Mouse (Mus musculus) neural tube, embryonic 15.5 days (tissue): ENCODE results near the gene Gpr143. TPM values are rescaled to one million over a fixed set of nuclear protein-coding genes. Genes with fewer than 3 reads are reported as not detected.

Experiments used
- ATAC-seq: fragments of 200-750 bp; cut with Nextera tagmentation; 2 replicates; pipeline ENCODE4 v1.8.0; 2017; ENCODE audit warnings: mild to moderate bottlenecking, moderate TSS enrichment, moderate library complexity; ENCODE audit not compliant: low FRiP score
- H3K27ac ChIP-seq: fragments of 300-500 bp; sonication (generic); replicated peaks from 2 replicates; pipeline ENCODE4 v1.5.1; 2015; ENCODE audit warnings: mild to moderate bottlenecking, inconsistent platforms
- H3K27me3 ChIP-seq: fragments of 300-500 bp; sonication (generic); replicated peaks from 2 replicates; pipeline ENCODE4 v1.6.1; 2015; ENCODE audit warnings: inconsistent platforms
- H3K36me3 ChIP-seq: fragments of 300-500 bp; sonication (generic); 2 replicates; pipeline ENCODE4 v1.6.1; 2015; ENCODE audit warnings: inconsistent platforms
- H3K4me1 ChIP-seq: fragments of 300-500 bp; sonication (generic); 2 replicates; pipeline ENCODE4 v1.6.1; 2015; ENCODE audit warnings: inconsistent platforms
- H3K4me2 ChIP-seq: fragments of 300-500 bp; sonication (generic); 2 replicates; pipeline ENCODE4 v1.6.1; 2015; ENCODE audit warnings: inconsistent platforms, mild to moderate bottlenecking, moderate library complexity
- H3K4me3 ChIP-seq: fragments of 300-500 bp; sonication (generic); replicated peaks from 2 replicates; pipeline ENCODE4 v1.5.1; 2015; ENCODE audit warnings: mild to moderate bottlenecking, inconsistent platforms
- H3K9ac ChIP-seq: fragments of 300-500 bp; sonication (generic); replicated peaks from 2 replicates; pipeline ENCODE4 v1.6.1; 2015; ENCODE audit warnings: mild to moderate bottlenecking, inconsistent platforms
- H3K9me3 ChIP-seq: fragments of 300-500 bp; sonication (generic); replicated peaks from 2 replicates; pipeline ENCODE4 v1.6.1; 2016; ENCODE audit warnings: inconsistent platforms
- WGBS: fragments of 180-500 bp; shearing (Covaris S2); methylation state at CpG from one replicate; pipeline ENCODE4 v1.1.7; 2015; ENCODE audit warnings: mixed read lengths; 5-methylcytosine and 5-hydroxymethylcytosine counted together
- polyA plus RNA-seq: library from polyadenylated mRNA; unstranded; fragments of >200 nt; fragmentation: Nextera tagmentation; extraction: Ambion mirVana; gene quantifications from 2 replicates; pipeline ENCODE4 v1.2.1, GENCODE M21; 2015

Gene Gpr143
- polyA plus RNA-seq, result 0.41 and 0.44 TPM in 2 replicates

DNA sequence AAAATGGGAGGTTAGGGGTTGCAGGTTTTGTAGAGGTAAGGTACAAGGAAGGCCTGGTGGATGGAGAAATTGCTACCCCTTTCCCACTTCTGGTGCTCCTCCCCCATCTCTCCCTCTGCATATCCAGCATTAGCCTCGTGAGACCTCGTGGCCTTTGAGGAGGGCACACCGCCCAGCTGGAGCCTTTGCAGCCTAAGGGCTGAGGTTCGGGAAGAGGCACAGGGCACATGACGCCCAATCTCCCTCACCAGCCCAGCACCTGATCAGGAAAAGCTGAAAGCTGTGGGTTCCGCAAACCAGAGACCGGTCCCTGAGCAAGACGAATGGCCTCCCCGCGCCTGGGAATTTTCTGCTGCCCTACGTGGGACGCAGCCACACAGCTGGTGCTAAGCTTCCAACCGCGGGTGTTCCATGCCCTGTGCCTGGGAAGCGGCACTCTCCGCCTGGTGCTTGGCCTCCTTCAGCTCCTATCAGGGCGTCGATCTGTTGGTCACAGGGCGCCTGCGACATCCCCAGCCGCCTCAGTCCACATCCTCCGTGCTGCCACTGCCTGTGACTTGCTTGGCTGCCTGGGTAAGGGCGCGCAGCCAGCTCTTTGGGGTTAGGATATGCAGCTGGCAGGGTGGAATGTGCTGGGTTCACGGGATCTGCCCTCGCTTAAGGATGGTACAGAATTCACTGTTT lies at the start of gene Gpr143:
TSS of gene Gpr143 (plus strand) at position 202 of the 684 bp plus-strand sequence.
- Histone ChIP-seq H3K27me3 (peaks cover 10% of the 10 kb centered on the region; the same call in 1 of the 2 replicates), H3K36me3 (no peaks in the 10 kb centered on the region), H3K4me2 (peak within 1 kb of the TSS; percentile 55), H3K27ac (no peak within 1 kb of the TSS), H3K4me1 (peaks cover 3% of the 10 kb centered on the region; the same call in 1 of the 2 replicates), H3K9me3 (no peaks in the 10 kb centered on the region), H3K9ac (peak within 1 kb of the TSS; percentile 28; the same call in 1 of the 2 replicates), H3K4me3 (peak within 1 kb of the TSS; percentile 25)
- WGBS, result 20% methylated on average over 26 of the region's 26 CpGs
- ATAC-seq, result peak; percentile 59; the same call in 1 of the 2 replicates

DNA sequence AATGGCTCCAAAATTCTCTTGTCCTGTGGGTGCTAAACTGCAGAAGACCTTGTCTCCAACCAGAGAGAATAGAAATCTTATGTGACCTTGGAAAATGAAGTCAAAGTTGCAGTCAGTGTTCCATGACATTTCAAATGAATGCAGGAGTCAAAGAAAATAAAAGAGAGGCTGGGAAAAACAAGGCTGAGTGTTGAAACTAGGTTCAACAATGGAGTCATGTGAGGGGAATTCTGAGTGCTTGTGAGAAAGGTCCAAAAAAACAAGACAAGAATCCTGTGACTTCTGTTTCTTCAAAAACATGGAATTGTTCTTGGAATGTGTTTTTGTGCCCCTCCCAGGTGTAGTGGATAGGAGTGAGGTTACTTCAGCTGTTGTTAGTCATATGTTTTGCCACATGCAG lies 46.4 kb upstream of the Gpr143 start:
- no peaks in the 10 kb centered on the region for H3K9me3 ChIP-seq
- peaks cover 24% of the 10 kb centered on the region; the same call in 1 of the 2 replicates for H3K27me3 ChIP-seq
- no peak overlapping the region for H3K4me3 ChIP-seq
- H3K4me1 ChIP-seq, result no peaks in the 10 kb centered on the region
- H3K27ac ChIP-seq, result no peak overlapping the region
- ATAC-seq, result no peak
- H3K4me2 ChIP-seq, result no peak overlapping the region
- no peaks in the 10 kb centered on the region for H3K36me3 ChIP-seq
- no peak overlapping the region for H3K9ac ChIP-seq

DNA sequence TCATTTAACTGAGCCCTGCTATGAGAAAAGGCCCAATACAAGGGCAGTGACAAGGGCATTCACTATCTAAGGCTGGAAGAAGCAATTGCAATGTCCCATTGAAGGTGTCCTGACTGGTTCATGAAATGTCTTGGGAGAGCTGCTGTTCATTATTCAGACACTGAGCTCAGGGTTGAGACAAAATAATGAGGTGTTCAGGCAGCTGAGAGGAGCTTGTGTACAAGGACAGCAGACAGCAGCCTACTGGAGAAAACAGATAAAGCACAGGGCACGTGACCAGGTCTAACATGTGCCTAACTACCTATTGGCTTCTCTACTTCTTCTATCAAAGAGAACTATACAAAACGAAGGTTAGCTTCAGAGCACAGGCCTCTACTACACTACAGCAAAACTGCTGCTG lies 43.5 kb upstream of the Gpr143 start:
- Histone ChIP-seq H3K27me3 (peaks cover 29% of the 10 kb centered on the region; the same call in 1 of the 2 replicates), H3K9me3 (no peaks in the 10 kb centered on the region), H3K9ac (no peak overlapping the region), H3K36me3 (no peaks in the 10 kb centered on the region), H3K4me1 (no peaks in the 10 kb centered on the region), H3K4me3 (no peak overlapping the region), H3K27ac (no peak overlapping the region), H3K4me2 (no peak overlapping the region)
- no peak for ATAC-seq
- 79% methylated on average over 2 of the region's 2 CpGs for WGBS

DNA sequence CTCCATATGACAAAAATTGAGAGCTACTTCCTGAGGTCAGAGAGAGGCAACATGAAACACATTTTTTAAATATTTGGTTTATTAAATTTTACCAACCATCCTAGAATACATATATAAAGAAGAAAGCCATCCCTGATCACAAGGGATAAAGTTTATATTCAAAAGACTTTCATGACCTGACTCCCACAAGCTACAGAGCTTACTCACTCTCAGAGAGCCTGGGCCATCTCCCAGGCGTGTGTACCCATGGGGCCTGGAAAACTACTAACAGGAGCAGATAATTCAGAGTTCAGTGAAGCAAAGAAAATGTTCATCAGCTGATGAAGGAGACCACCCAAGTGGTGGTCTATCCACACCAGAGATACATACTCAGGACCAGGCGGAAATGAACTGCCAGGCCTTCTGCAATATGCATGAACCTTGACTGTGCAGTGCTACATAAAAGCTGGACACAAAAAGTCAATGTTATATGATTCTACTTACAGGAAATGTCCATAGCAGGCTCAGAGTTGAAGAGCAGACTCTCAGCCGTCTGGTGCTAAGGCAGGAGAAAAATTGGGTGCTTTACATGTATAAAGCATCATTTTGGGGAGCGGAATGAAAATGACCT lies 42.9 kb upstream of the Gpr143 start:
- WGBS, result 73% methylated on average over 4 of the region's 4 CpGs
- no peak for ATAC-seq

DNA sequence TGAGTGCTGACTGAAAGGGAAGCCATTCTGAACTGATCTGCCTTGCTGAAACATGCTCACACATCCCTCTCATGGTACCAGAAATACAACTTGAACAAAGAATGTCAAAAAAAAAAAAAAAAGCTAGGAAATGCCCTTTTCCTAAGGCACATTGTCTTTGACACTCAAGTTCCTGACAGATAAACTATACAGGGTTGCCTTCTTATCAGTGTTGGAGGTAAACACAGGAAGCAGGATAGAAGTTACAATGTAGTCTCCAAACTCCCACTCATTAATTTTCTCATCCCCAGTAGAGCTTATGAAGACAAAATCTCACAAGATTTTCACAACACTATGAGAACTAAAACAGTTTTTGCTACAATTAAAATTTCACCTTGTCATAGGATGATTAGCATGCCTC lies 38.1 kb upstream of the Gpr143 start:
- H3K27me3 ChIP-seq, result peaks cover 39% of the 10 kb centered on the region
- H3K4me1 ChIP-seq, result no peaks in the 10 kb centered on the region
- no peak overlapping the region for H3K4me2 ChIP-seq
- no peak for ATAC-seq
- no peaks in the 10 kb centered on the region for H3K9me3 ChIP-seq
- H3K4me3 ChIP-seq, result no peak overlapping the region
- no peak overlapping the region for H3K27ac ChIP-seq
- no peak overlapping the region for H3K9ac ChIP-seq
- no peaks in the 10 kb centered on the region for H3K36me3 ChIP-seq

More for the DNA sequence above, 42.9 kb upstream of the Gpr143 start:
- Histone ChIP-seq H3K36me3 (no peaks in the 10 kb centered on the region), H3K27me3 (peaks cover 32% of the 10 kb centered on the region; the same call in 1 of the 2 replicates), H3K4me3 (no peak overlapping the region), H3K4me1 (no peaks in the 10 kb centered on the region), H3K9me3 (no peaks in the 10 kb centered on the region), H3K9ac (no peak overlapping the region), H3K4me2 (no peak overlapping the region), H3K27ac (no peak overlapping the region)

DNA sequence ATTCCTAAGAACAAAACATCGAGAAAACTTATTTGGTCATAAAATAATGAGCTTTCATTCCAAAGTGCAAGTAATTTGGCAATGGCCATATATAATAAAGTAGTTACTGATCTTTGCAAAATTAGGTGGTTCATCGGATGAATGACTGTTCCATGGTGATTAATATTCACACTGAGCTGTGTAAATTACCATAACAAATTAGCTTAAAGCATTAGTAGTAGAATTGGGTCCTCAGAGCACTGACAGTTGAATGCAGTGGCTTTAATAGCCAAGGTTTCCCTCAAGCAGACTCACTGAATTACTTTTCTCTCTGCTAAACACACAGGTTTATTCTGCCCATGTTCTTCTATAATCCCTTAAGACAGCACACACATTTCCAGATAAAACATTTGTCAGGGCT lies 35.8 kb upstream of the Gpr143 start:
- no peak overlapping the region for H3K9ac ChIP-seq
- H3K9me3 ChIP-seq, result no peaks in the 10 kb centered on the region
- no peak overlapping the region for H3K4me2 ChIP-seq
- peaks cover 22% of the 10 kb centered on the region for H3K27me3 ChIP-seq
- ATAC-seq, result no peak
- WGBS, result 63% methylated on average over 2 of the region's 2 CpGs
- H3K4me1 ChIP-seq, result no peaks in the 10 kb centered on the region
- H3K27ac ChIP-seq, result no peak overlapping the region
- no peaks in the 10 kb centered on the region for H3K36me3 ChIP-seq
- no peak overlapping the region for H3K4me3 ChIP-seq

DNA sequence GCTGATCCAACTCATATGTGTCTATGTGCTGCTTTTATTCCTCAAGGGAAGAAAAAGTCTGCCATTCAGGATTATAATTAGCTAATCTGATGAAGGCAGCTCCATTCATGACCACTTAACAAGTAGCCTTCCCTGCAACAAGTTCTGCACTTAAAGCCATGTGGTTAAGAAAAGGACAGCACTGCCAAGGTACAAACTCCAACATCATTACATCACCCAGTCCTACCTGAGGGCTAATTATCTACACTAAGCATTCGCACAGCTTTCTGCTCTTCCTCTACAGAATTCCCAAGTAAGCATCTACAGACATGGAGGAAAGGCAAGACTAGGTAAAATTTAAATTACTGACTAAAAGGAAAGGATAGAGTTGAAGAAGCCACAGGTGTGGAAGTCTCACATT lies 25.9 kb upstream of the Gpr143 start:
- H3K4me1 ChIP-seq, result no peaks in the 10 kb centered on the region
- no peak overlapping the region for H3K27ac ChIP-seq
- ATAC-seq, result no peak
- H3K4me2 ChIP-seq, result no peak overlapping the region
- no peaks in the 10 kb centered on the region for H3K36me3 ChIP-seq
- H3K4me3 ChIP-seq, result no peak overlapping the region
- no peak overlapping the region for H3K9ac ChIP-seq
- no peaks in the 10 kb centered on the region for H3K27me3 ChIP-seq
- 93% methylated on average over 1 of the region's 1 CpGs for WGBS
- no peaks in the 10 kb centered on the region for H3K9me3 ChIP-seq

DNA sequence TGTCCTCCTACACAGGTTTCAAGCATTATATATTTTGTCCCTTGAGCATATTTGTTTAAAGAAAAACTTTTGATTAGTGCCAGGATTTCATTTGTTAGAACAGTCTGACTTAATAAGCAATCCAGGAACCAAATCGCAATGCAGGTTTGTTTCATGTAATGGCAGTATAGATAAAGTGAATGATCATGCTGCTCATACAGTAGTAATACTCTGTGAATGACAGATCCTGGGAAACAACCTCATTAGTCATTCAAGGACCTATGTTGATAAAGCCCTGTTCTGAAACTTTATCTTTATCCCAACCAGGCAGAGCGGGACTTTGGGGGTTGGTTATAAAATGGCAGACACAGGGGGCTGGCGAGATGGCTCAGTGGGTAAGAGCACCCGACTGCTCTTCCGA lies 25.4 kb upstream of the Gpr143 start:
- H3K9ac ChIP-seq, result no peak overlapping the region
- H3K27me3 ChIP-seq, result no peaks in the 10 kb centered on the region
- no peak for ATAC-seq
- H3K36me3 ChIP-seq, result no peaks in the 10 kb centered on the region
- H3K27ac ChIP-seq, result no peak overlapping the region
- no peaks in the 10 kb centered on the region for H3K4me1 ChIP-seq
- H3K4me2 ChIP-seq, result no peak overlapping the region
- H3K9me3 ChIP-seq, result no peaks in the 10 kb centered on the region
- WGBS, result 93% methylated on average over 5 of the region's 5 CpGs
- no peak overlapping the region for H3K4me3 ChIP-seq

DNA sequence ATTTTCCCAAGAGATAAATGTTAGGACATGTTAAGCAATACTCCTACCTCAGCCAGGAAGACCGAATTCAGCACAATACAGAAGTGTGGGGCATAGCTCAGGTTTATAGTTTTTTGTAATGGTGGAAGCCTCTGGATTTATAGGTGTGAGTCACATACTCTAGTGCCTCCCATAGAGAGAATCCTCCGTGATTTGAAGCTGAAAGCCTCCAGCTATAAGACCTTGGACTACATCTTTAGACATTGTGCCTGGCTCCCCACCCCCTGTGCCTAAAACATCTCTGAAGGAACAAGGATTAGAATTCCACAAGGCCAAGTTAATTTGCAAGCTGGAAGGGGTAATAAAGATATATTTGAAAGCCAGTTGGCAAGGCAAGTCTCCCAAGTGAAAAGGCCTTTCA lies 19.3 kb upstream of the Gpr143 start:
- WGBS, result 38% methylated on average over 2 of the region's 2 CpGs
- no peak overlapping the region for H3K4me2 ChIP-seq
- no peak for ATAC-seq
- H3K4me1 ChIP-seq, result no peaks in the 10 kb centered on the region
- H3K4me3 ChIP-seq, result no peak overlapping the region
- no peaks in the 10 kb centered on the region for H3K36me3 ChIP-seq
- no peaks in the 10 kb centered on the region for H3K9me3 ChIP-seq
- no peak overlapping the region for H3K27ac ChIP-seq
- peaks cover 5% of the 10 kb centered on the region; the same call in 1 of the 2 replicates for H3K27me3 ChIP-seq
- H3K9ac ChIP-seq, result no peak overlapping the region

DNA sequence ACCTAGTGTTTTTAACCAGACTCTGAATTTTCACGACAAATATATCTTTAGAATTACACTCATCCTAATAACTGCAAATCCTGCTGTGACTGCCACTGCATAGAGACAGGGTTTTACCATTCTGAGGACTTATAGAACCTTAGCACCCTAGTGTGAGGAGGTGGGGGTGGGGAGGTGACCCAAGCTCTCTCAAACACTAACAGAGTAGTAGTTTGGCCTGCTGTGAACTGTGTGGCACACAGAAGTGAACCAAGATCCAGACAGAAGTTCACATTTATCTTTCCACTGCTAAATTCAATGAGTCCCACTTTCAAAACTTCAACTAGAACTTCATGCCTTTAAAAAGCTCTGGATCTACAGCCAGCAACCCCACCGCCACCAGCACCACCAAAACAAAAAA lies 18.9 kb upstream of the Gpr143 start:
- H3K4me2 ChIP-seq, result no peak overlapping the region
- 65% methylated on average over 2 of the region's 2 CpGs for WGBS
- peaks cover 9% of the 10 kb centered on the region; the same call in 1 of the 2 replicates for H3K27me3 ChIP-seq
- no peak for ATAC-seq
- H3K4me1 ChIP-seq, result no peaks in the 10 kb centered on the region
- H3K36me3 ChIP-seq, result no peaks in the 10 kb centered on the region
- no peak overlapping the region for H3K9ac ChIP-seq
- no peaks in the 10 kb centered on the region for H3K9me3 ChIP-seq
- no peak overlapping the region for H3K4me3 ChIP-seq
- H3K27ac ChIP-seq, result no peak overlapping the region

DNA sequence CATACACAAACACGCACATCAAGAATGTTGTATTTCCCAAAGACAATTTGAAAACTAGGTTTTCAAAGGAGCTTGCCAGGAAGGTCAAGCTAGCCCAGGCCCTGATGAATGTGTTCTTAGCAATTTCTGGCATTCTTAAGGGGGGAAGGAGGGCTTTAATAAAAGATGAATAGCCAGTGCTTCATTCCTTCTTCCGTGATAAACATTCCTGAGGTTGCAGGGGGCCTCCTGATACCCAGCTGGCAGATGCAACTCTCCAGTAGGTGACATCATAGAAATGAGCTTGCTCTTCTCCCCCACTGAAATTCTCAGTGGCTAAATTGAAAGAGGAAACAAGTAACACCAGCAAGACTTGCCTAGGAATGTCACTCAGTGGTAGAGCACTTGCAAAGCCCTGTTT lies 17.6 kb upstream of the Gpr143 start:
- Histone ChIP-seq H3K4me1 (0 out of 2 replicates have a peak, but pooled peaks cover 3% of the 10 kb centered on the region), H3K36me3 (no peaks in the 10 kb centered on the region), H3K9me3 (no peaks in the 10 kb centered on the region), H3K27ac (no peak overlapping the region), H3K4me3 (no peak overlapping the region), H3K4me2 (no peak overlapping the region), H3K27me3 (peaks cover 21% of the 10 kb centered on the region), H3K9ac (no peak overlapping the region)
- WGBS, result 34% methylated on average over 2 of the region's 2 CpGs
- no peak for ATAC-seq

DNA sequence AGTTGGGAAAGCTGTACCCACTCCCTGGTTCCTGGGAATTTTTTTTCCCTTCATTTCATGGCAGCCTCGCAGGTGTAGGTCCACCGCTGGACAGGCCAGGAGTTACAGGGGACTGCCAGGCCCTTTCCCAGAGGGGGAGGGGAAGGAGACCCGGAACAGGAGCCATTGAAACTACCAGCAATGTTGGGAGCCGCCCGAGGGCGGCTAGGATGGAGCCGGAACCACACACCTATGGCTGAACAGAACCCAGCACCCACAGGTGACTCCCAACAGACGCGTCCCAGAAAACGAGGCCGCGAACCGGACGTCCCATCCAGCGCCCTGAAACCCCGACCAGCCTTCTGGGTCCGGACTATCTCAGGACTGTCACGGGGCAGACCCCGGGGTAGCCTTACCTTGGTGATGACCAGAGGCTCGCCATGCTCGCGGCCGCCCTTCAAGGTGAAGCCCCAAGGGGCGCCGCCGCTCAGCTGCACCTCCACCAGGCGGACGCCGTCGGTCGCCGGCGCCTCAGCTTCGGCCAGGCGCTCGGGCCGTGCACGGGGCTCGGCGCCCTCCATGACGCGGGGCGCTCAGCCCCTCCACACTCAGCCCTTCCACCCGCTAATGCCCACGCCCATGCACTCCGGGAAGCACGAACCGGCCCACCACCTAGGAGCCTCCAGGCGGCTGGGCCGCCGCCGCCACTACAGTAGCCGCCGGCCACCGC lies 12.7 kb upstream of the Gpr143 start, which contains the start of gene Shroom2:
TSS of gene Shroom2 (minus strand) at position 575 of the 709 bp plus-strand sequence.
- peaks cover 31% of the 10 kb centered on the region for H3K27me3 ChIP-seq
- no peaks in the 10 kb centered on the region for H3K36me3 ChIP-seq
- no peak within 1 kb of the TSS for H3K27ac ChIP-seq
- H3K4me1 ChIP-seq, result 0 out of 2 replicates have a peak, but pooled peaks cover 3% of the 10 kb centered on the region
- peak within 1 kb of the TSS; percentile 50 for H3K4me3 ChIP-seq
- WGBS, result 17% methylated on average over 53 of the region's 55 CpGs
- ATAC-seq, result peak; percentile 76
- peak within 1 kb of the TSS; percentile 42 for H3K9ac ChIP-seq
- H3K4me2 ChIP-seq, result peak within 1 kb of the TSS; percentile 72
- H3K9me3 ChIP-seq, result no peaks in the 10 kb centered on the region
